Mouse (Mus musculus): Measurements from ENCODE around the gene Rasgrp3.
"Not testable (repeated sequence)": the region's sequence is repeated elsewhere in the genome, so short reads cannot be mapped to it uniquely, and the experiment has no call there.

Rasgrp3 gene

GRCm38 (mm10) chr17:75435599-75435998 is at the start of gene Rasgrp3:
Rasgrp3 (plus strand) TSS chr17:75435896.
- DNase-seq (ENCODE audit: low read depth, low spot score) = no peak

- no peak for DNase-seq (ENCODE audit: low read depth, low spot score)
Observed at GRCm38 (mm10) chr17:75388402-75388801, 47.3 kb upstream of the Rasgrp3 start.

GRCm38 (mm10) chr17:75390142-75390541 is 45.6 kb upstream of the Rasgrp3 start:
- no peak for DNase-seq (ENCODE audit: low read depth, low spot score)

GRCm38 (mm10) chr17:75391429-75392192 is 44.1 kb upstream of the Rasgrp3 start:
- no peak for DNase-seq (ENCODE audit: low read depth, low spot score)

- no peak for DNase-seq (ENCODE audit: low read depth, low spot score)
Observed at GRCm38 (mm10) chr17:75406405-75406804, 29.3 kb upstream of the Rasgrp3 start.

GRCm38 (mm10) chr17:75416861-75417260 is 18.8 kb upstream of the Rasgrp3 start:
- no peak for DNase-seq (ENCODE audit: low read depth, low spot score)

- DNase-seq (ENCODE audit: low read depth, low spot score) = no peak
Observed at GRCm38 (mm10) chr17:75434152-75434551, 1.5 kb upstream of the Rasgrp3 start.

- DNase-seq (ENCODE audit: low read depth, low spot score) = no peak
Observed at GRCm38 (mm10) chr17:75434871-75435270, 825 bp upstream of the Rasgrp3 start.

GRCm38 (mm10) chr17:75436095-75436494 is 399 bp downstream of the Rasgrp3 start:
- no peak for DNase-seq (ENCODE audit: low read depth, low spot score)

DNA sequence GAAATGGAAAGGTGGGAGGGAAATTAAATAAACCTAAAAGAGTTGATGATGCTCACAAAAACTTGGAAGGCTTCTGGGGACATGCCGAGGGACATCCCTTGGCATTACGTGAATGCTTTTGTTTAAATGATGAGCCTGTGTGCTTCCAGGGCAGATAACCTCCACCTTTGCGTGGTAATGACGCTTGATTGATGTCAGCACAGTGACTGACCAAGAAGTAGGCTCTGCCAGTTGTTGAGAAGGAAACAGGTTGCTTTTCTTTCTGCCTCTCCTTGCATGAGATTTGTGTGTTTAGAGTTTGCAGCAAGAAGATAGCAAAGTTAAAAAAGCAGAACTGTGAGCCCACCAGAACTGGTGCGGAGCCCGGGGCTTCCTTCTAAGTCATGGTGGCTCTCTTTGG is 1.1 kb downstream of the Rasgrp3 start:
- DNase-seq (ENCODE audit: low read depth, low spot score) = no peak

GRCm38 (mm10) chr17:75437239-75437750 is 1.6 kb downstream of the Rasgrp3 start:
- DNase-seq (ENCODE audit: low read depth, low spot score) = no peak

DNA sequence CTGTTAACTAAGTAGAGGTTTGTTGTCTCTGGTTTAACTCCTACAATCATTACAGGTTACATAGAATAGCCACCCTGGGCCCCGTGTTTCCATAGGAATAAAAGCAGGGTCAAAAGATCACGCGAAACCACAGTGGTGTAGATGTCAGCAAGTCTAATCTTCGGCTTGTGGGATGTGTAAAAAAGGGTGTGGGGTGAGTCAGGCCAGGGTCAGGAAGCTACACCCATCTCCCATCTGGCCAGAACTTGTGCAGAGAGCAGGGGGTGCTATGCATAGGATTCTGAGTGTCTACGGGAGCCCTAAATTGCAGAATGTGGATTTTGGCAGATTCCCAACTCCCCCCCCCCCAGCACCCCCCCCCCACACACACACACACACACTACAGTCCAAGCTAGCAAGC is 2.5 kb downstream of the Rasgrp3 start:
- no peak for DNase-seq (ENCODE audit: low read depth, low spot score)

GRCm38 (mm10) chr17:75439062-75439461 is 3.4 kb downstream of the Rasgrp3 start:
- no peak for DNase-seq (ENCODE audit: low read depth, low spot score)

DNA sequence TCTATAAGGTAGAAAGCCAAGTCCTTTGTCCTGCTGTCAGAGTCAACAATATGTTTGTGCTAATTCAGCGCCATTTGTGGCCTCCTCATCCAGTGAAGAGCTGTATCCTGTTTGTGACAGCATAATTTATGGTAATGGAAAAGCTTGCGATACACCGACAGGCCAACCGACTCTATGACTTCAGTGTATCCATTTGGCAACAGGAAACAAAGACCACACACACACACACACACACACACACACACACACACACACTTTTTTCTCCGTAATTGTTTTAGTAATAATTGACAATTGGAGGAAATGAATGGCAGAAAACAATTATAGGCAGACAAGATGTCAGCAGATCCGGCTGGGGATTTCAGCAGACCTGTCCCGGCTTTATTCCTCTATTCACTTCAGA is 4.9 kb downstream of the Rasgrp3 start:
- DNase-seq (ENCODE audit: low read depth, low spot score) = no peak

GRCm38 (mm10) chr17:75441260-75441830 is 5.6 kb downstream of the Rasgrp3 start:
- DNase-seq (ENCODE audit: low read depth, low spot score) = no peak

GRCm38 (mm10) chr17:75442352-75442751 is 6.7 kb downstream of the Rasgrp3 start:
- DNase-seq (ENCODE audit: low read depth, low spot score) = no peak

DNA sequence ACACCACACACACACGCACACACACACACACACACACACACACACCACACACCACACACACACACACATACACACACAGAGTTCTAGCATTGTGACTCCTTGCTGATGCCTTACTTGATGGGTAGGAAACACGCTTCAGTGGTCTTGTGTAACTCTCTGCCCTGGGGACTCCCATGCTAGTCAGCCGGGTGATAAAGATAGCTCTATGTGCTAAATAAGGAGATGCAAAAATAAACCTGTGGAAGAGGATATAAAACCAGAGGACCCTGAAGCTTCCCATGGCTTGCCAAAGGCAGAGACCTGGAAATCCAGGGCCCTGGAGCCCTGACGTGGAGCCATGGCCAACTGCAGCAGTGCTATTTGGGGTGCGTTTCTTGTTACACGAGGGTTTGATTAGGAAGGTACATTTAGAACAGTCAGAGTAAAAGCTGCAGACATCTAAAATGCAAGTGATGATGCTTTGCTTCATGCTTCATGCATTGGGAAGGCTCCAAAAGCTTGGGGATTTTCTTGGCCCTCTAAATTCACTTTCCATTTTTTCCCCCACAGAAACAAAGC is 7.4 kb downstream of the Rasgrp3 start:
- DNase-seq (ENCODE audit: low read depth, low spot score) = no peak

GRCm38 (mm10) chr17:75448257-75448656 is 12.6 kb downstream of the Rasgrp3 start:
- no peak for DNase-seq (ENCODE audit: low read depth, low spot score)

GRCm38 (mm10) chr17:75449022-75449421 is 13.3 kb downstream of the Rasgrp3 start:
- no peak for DNase-seq (ENCODE audit: low read depth, low spot score)

GRCm38 (mm10) chr17:75452313-75452712 is 16.6 kb downstream of the Rasgrp3 start:
- DNase-seq (ENCODE audit: low read depth, low spot score) = no peak

- DNase-seq (ENCODE audit: low read depth, low spot score) = no peak
Observed at GRCm38 (mm10) chr17:75453639-75454038, 17.9 kb downstream of the Rasgrp3 start.

- not testable (repeated sequence) for DNase-seq (ENCODE audit: low read depth, low spot score)
Observed at GRCm38 (mm10) chr17:75456096-75456495, 20.4 kb downstream of the Rasgrp3 start.

DNA sequence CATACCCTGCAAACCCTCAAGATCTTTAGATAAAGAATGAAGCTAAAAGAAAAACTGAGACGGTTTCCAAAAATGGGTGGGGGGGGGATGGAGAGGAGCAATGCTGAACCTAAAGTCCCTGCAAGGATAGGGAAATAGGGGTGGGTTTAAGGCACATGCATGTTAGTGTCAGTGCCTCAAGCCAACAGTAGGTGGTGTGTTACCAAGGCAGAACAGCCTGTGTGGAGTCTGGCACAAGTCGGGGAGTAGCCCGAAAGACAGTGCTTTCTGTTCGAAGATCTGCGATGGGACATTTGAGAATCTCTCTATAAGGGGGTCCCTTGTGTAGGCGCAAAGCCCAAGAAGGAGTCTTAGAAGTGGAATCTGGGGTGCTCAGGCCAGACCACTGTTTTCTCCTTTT is 24.9 kb downstream of the Rasgrp3 start:
- no peak for DNase-seq (ENCODE audit: low read depth, low spot score)
